Mouse (Mus musculus): ENCODE results near the gene Aph1a. TPM values are rescaled to one million over a fixed set of nuclear protein-coding genes. Genes with fewer than 3 reads are reported as not detected.
"Not testable (repeated sequence)": the region's sequence is repeated elsewhere in the genome, so short reads cannot be mapped to it uniquely, and the experiment has no call there.

Gene Aph1a
- polyA plus RNA-seq, 1 experiment from 2014 or later = 44.1 TPM

DNA sequence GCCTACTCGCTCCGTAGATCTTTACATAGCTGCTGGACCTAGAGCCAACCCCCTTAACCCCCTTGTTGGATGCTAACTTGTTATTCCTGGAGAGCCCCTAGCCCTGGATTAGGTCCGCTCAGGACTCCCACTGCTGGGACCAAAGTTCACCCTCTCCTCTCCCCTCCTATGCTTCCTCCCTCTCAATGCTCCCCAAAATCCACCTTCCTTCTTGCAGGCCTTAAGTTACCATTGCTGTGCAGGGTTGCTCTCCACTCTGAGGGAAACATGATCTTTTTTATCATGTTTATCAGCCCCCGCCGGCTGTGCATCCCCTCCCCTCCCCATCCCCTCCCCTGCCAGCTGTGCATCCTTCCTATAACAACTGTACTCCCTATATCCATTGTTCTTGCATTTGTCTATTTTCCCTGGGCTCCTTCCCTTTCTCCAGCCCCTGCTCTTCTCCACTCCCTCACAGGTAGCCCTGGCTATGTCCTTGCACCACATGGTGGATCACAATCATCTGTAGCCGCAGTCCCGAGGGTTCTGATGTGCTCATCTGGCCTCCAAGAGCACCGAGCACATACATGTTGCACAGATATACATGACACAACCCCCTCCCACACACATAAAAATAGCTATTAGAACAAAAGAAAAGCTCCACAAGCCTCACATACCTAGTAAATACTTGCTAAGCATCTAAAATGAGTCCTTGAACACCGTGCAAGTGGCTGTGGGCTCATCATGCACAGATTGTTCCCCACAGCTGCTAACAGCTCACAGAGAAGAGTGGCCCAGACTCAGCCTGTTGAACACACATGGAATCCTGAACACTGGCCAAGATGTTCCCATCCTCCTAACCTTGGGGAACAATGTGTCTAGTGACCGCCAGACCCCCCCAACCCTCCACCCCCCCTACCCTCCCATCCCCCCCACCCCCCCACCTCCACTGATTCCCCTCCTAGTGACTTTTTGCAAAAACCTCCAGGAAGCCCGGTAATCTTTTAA lies 1.4 kb upstream of the Aph1a start:
- H3K27me3 ChIP-seq (replicated peaks; ENCODE audit: control insufficient read depth, insufficient read depth, low read length) = no peaks in the 10 kb centered on the region
- peaks cover 26% of the 10 kb centered on the region for H3K4me1 ChIP-seq (replicated peaks; ENCODE audit: control insufficient read depth, insufficient read depth, low read length)
- H3K9me3 ChIP-seq (ENCODE audit: control insufficient read depth, low read length) = no peaks in the 10 kb centered on the region
- peak overlapping the region; percentile 35 for H3K4me3 ChIP-seq (ENCODE audit: low read depth, low read length)
- H3K27ac ChIP-seq (ENCODE audit: low read depth) = peak overlapping the region; percentile 84
- no peak for DNase-seq (ENCODE audit: low spot score)
- ATAC-seq (replicated peaks; ENCODE audit: low FRiP score, low TSS enrichment, low read depth) = no peak
- 0 out of 2 replicates have a peak overlapping the region, but pooled peaks have one; percentile 11 for H3K9ac ChIP-seq (ENCODE audit: low read length)
- H3K4me2 ChIP-seq (ENCODE audit: low read length) = peak overlapping the region; percentile 54
- H3K36me3 ChIP-seq (ENCODE audit: control insufficient read depth, insufficient read depth, low read length) = 0 out of 2 replicates have a peak, but pooled peaks cover 7% of the 10 kb centered on the region
- 36% methylated on average over 11 of the region's 11 CpGs for WGBS

GRCm38 (mm10) chr3:95893126-95893525 lies 643 bp upstream of the Aph1a start:
- no peaks in the 10 kb centered on the region for H3K9me3 ChIP-seq (ENCODE audit: control insufficient read depth, low read length)
- DNase-seq (ENCODE audit: low spot score) (no peak), ATAC-seq (replicated peaks; ENCODE audit: low FRiP score, low TSS enrichment, low read depth) (no peak)
- H3K4me2 ChIP-seq (ENCODE audit: low read length) = peak overlapping the region; percentile 63
- H3K36me3 ChIP-seq (ENCODE audit: control insufficient read depth, insufficient read depth, low read length) = peaks cover 9% of the 10 kb centered on the region; the same call in 1 of the 2 replicates
- WGBS = 10% methylated on average over 7 of the region's 7 CpGs
- H3K4me3 ChIP-seq (ENCODE audit: low read depth, low read length) = peak overlapping the region; percentile 61
- H3K27me3 ChIP-seq (replicated peaks; ENCODE audit: control insufficient read depth, insufficient read depth, low read length) = no peaks in the 10 kb centered on the region
- peaks cover 26% of the 10 kb centered on the region for H3K4me1 ChIP-seq (replicated peaks; ENCODE audit: control insufficient read depth, insufficient read depth, low read length)
- peak overlapping the region; percentile 36; the same call in 1 of the 2 replicates for H3K9ac ChIP-seq (ENCODE audit: low read length)
- H3K27ac ChIP-seq (ENCODE audit: low read depth) = peak overlapping the region; percentile 84

DNA sequence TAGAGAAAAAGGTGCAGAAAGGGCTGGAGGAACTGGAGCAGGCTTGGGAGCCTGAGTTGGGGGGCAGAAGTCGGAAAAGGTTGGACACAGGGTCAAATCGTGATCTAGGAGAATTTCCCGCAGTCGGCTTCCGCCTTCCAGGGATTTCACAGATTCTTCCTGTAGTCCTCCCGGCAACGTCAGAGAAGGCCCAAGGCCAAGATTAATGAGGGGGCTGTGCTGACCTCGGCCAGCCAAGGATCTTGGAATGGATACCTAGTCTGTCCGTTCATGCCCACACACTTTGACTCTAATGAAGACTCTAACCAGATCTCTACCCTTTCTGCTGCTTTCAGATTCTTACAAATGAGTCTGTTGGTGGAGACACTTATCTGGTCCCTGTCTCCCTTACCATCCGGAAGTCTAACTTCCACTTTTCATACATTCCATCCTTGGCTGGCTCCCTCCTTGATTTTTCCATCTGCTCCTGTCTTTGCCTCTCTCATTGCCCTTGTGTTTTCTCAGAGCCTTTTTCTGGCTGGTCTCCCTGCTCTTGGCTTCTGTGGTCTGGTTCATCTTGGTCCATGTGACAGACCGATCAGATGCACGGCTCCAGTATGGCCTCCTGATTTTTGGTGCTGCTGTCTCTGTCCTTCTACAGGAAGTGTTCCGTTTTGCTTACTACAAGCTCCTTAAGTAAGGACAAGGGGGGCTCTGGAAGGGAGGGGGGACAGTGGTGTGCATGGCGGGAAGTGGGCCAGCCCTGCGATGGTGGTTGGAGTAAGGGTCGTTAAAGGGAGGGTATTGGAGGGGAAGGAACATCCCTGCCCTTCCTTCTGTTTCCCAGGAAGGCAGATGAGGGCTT lies 770 bp downstream of the Aph1a start:
- peaks cover 10% of the 10 kb centered on the region; the same call in 1 of the 2 replicates for H3K36me3 ChIP-seq (ENCODE audit: control insufficient read depth, insufficient read depth, low read length)
- peak overlapping the region; percentile 77 for H3K4me2 ChIP-seq (ENCODE audit: low read length)
- peak overlapping the region; percentile 71 for H3K27ac ChIP-seq (ENCODE audit: low read depth)
- no peaks in the 10 kb centered on the region for H3K27me3 ChIP-seq (replicated peaks; ENCODE audit: control insufficient read depth, insufficient read depth, low read length)
- peak overlapping the region; percentile 61 for H3K4me3 ChIP-seq (ENCODE audit: low read depth, low read length)
- WGBS = 4% methylated on average over 16 of the region's 16 CpGs
- DNase-seq (ENCODE audit: low spot score) = peak; percentile 63
- peak overlapping the region; percentile 72 for H3K9ac ChIP-seq (ENCODE audit: low read length)
- no peaks in the 10 kb centered on the region for H3K9me3 ChIP-seq (ENCODE audit: control insufficient read depth, low read length)
- ATAC-seq (replicated peaks; ENCODE audit: low FRiP score, low TSS enrichment, low read depth) = peak; percentile 24
- peaks cover 26% of the 10 kb centered on the region for H3K4me1 ChIP-seq (replicated peaks; ENCODE audit: control insufficient read depth, insufficient read depth, low read length)

DNA sequence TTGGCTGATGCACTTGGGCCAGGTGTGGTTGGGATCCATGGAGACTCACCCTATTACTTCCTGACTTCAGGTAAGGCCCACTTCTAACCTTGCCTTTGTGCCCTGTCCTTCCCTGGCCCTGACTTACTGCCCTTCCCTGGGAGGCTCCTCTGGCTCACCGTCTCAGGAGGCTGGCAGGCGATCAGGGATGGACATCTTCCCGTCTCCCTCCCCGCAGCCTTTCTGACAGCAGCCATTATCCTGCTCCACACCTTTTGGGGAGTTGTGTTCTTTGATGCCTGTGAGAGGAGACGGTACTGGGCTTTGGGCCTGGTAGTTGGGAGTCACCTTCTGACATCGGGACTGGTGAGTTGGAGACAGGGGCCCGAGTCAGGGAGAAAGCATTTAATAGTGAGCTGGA lies 1.7 kb downstream of the Aph1a start:
- H3K9ac ChIP-seq (ENCODE audit: low read length); H3K27ac ChIP-seq (ENCODE audit: low read depth); ATAC-seq (replicated peaks; ENCODE audit: low FRiP score, low TSS enrichment, low read depth); H3K27me3 ChIP-seq (replicated peaks; ENCODE audit: control insufficient read depth, insufficient read depth, low read length); H3K4me3 ChIP-seq (ENCODE audit: low read depth, low read length); DNase-seq (ENCODE audit: low spot score); H3K9me3 ChIP-seq (ENCODE audit: control insufficient read depth, low read length): not testable (repeated sequence)
- Histone ChIP-seq H3K4me2 (ENCODE audit: low read length) (0 out of 2 replicates have a peak overlapping the region, but pooled peaks have one; percentile 77), H3K4me1 (replicated peaks; ENCODE audit: control insufficient read depth, insufficient read depth, low read length) (peaks cover 24% of the 10 kb centered on the region), H3K36me3 (ENCODE audit: control insufficient read depth, insufficient read depth, low read length) (peaks cover 10% of the 10 kb centered on the region; the same call in 1 of the 2 replicates)
- WGBS = 88% methylated on average over 7 of the region's 7 CpGs

GRCm38 (mm10) chr3:95899800-95900524 lies 6.2 kb downstream of the Aph1a start:
- no peak overlapping the region for H3K4me2 ChIP-seq (ENCODE audit: low read length)
- H3K36me3 ChIP-seq (ENCODE audit: control insufficient read depth, insufficient read depth, low read length) = peaks cover 10% of the 10 kb centered on the region; the same call in 1 of the 2 replicates
- no peak for DNase-seq (ENCODE audit: low spot score)
- H3K4me3 ChIP-seq (ENCODE audit: low read depth, low read length) = no peak overlapping the region
- WGBS = 74% methylated on average over 13 of the region's 13 CpGs
- peaks cover 16% of the 10 kb centered on the region for H3K4me1 ChIP-seq (replicated peaks; ENCODE audit: control insufficient read depth, insufficient read depth, low read length)
- H3K27me3 ChIP-seq (replicated peaks; ENCODE audit: control insufficient read depth, insufficient read depth, low read length) = no peaks in the 10 kb centered on the region
- H3K9ac ChIP-seq (ENCODE audit: low read length) = no peak overlapping the region
- no peak overlapping the region for H3K27ac ChIP-seq (ENCODE audit: low read depth)
- no peak for ATAC-seq (replicated peaks; ENCODE audit: low FRiP score, low TSS enrichment, low read depth)
- H3K9me3 ChIP-seq (ENCODE audit: control insufficient read depth, low read length) = no peaks in the 10 kb centered on the region

- no peak overlapping the region for H3K27ac ChIP-seq (ENCODE audit: low read depth)
- H3K36me3 ChIP-seq (ENCODE audit: control insufficient read depth, insufficient read depth, low read length) = peaks cover 10% of the 10 kb centered on the region; the same call in 1 of the 2 replicates
- no peak overlapping the region for H3K4me3 ChIP-seq (ENCODE audit: low read depth, low read length)
- H3K9me3 ChIP-seq (ENCODE audit: control insufficient read depth, low read length) = no peaks in the 10 kb centered on the region
- DNase-seq (ENCODE audit: low spot score) (no peak), ATAC-seq (replicated peaks; ENCODE audit: low FRiP score, low TSS enrichment, low read depth) (no peak)
- no peak overlapping the region for H3K9ac ChIP-seq (ENCODE audit: low read length)
- H3K4me2 ChIP-seq (ENCODE audit: low read length) = no peak overlapping the region
- no peaks in the 10 kb centered on the region for H3K27me3 ChIP-seq (replicated peaks; ENCODE audit: control insufficient read depth, insufficient read depth, low read length)
- H3K4me1 ChIP-seq (replicated peaks; ENCODE audit: control insufficient read depth, insufficient read depth, low read length) = peaks cover 22% of the 10 kb centered on the region
- WGBS = 65% methylated on average over 9 of the region's 9 CpGs
Observed at GRCm38 (mm10) chr3:95901616-95902372, 8.0 kb downstream of the Aph1a start.

DNA sequence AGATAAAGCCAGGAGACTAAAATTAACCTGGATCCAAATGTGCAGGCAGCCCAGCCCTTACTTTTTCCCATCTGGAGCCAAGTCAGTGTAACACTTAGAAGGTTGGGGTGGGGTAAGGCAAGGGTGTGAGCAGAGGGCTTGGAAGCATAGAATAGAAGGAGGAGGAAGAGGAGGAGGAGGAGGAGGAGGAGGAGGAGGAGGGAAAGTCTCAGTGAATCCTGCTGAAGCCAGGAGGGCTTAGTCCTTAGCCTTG lies 8.5 kb downstream of the Aph1a start:
- H3K9ac ChIP-seq (ENCODE audit: low read length) = no peak overlapping the region
- H3K9me3 ChIP-seq (ENCODE audit: control insufficient read depth, low read length) = no peaks in the 10 kb centered on the region
- H3K27ac ChIP-seq (ENCODE audit: low read depth) = no peak overlapping the region
- no peak for DNase-seq (ENCODE audit: low spot score)
- no peak overlapping the region for H3K4me3 ChIP-seq (ENCODE audit: low read depth, low read length)
- H3K36me3 ChIP-seq (ENCODE audit: control insufficient read depth, insufficient read depth, low read length) = peaks cover 10% of the 10 kb centered on the region; the same call in 1 of the 2 replicates
- ATAC-seq (replicated peaks; ENCODE audit: low FRiP score, low TSS enrichment, low read depth) = no peak
- no peaks in the 10 kb centered on the region for H3K27me3 ChIP-seq (replicated peaks; ENCODE audit: control insufficient read depth, insufficient read depth, low read length)
- H3K4me1 ChIP-seq (replicated peaks; ENCODE audit: control insufficient read depth, insufficient read depth, low read length) = peaks cover 22% of the 10 kb centered on the region
- H3K4me2 ChIP-seq (ENCODE audit: low read length) = no peak overlapping the region
